Mouse (Mus musculus): ENCODE measurements around the gene Dbndd1. TPM values are rescaled to one million over a fixed set of nuclear protein-coding genes. Genes with fewer than 3 reads are reported as not detected.

Gene Dbndd1
- polyA plus RNA-seq, 1 experiment: not detected

GRCm38 (mm10) chr8:123467476-123467875 lies 47.8 kb downstream of the Dbndd1 start:
- Histone ChIP-seq H3K27me3 (replicated peaks) (no peaks in the 10 kb centered on the region), H3K9me3 (peaks cover 6% of the 10 kb centered on the region; the same call in 1 of the 2 replicates), H3K36me3 (replicated peaks; ENCODE audit: low read length) (peaks cover 34% of the 10 kb centered on the region), H3K4me3 (replicated peaks) (no peak overlapping the region), H3K4me1 (peaks cover 46% of the 10 kb centered on the region)
- TF ChIP-seq GATA1 (IDR thresholded peaks at IDR 0.05; ENCODE audit: borderline replicate concordance, low read length) (no peak), FLI1 (IDR thresholded peaks at IDR 0.05; ENCODE audit: low read length) (no peak)

GRCm38 (mm10) chr8:123463651-123464050 lies 51.6 kb downstream of the Dbndd1 start:
- peaks cover 42% of the 10 kb centered on the region for H3K4me1 ChIP-seq
- H3K9me3 ChIP-seq: peaks cover 6% of the 10 kb centered on the region; the same call in 1 of the 2 replicates
- H3K36me3 ChIP-seq (replicated peaks; ENCODE audit: low read length): peaks cover 71% of the 10 kb centered on the region
- H3K4me3 ChIP-seq (replicated peaks): no peak overlapping the region
- TF ChIP-seq FLI1 (IDR thresholded peaks at IDR 0.05; ENCODE audit: low read length): no peak
- TF ChIP-seq GATA1 (IDR thresholded peaks at IDR 0.05; ENCODE audit: borderline replicate concordance, low read length): no peak
- no peaks in the 10 kb centered on the region for H3K27me3 ChIP-seq (replicated peaks)

Other genes with a start within 250 kb of the Dbndd1 start
- gene Fanca, start 196.9 kb downstream of the Dbndd1 start, polyA plus RNA-seq (2012; ENCODE audit: insufficient read depth, low replicate concordance): 16.5 and 24.3 TPM in 2 replicates
- 0.47 TPM in 1 of 2 replicates, not detected in the other for gene Spire2, start 182.8 kb downstream of the Dbndd1 start, polyA plus RNA-seq (2012; ENCODE audit: insufficient read depth, low replicate concordance)
- gene Tcf25, start 141.7 kb downstream of the Dbndd1 start, polyA plus RNA-seq (2012; ENCODE audit: insufficient read depth, low replicate concordance): 41.1 and 108 TPM in 2 replicates
- 1.1 TPM in 1 of 2 replicates, not detected in the other for gene Mc1r, start 108.4 kb downstream of the Dbndd1 start, polyA plus RNA-seq (2012; ENCODE audit: insufficient read depth, low replicate concordance)
- gene Tubb3, start 104.0 kb downstream of the Dbndd1 start, polyA plus RNA-seq (2012; ENCODE audit: insufficient read depth, low replicate concordance): 123 and 178 TPM in 2 replicates
- gene Def8, start 91.9 kb downstream of the Dbndd1 start, polyA plus RNA-seq (2012; ENCODE audit: insufficient read depth, low replicate concordance): 20.7 and 47.5 TPM in 2 replicates
- 8.8 and 20.1 TPM in 2 replicates for gene Afg3l1, start 37.6 kb downstream of the Dbndd1 start, polyA plus RNA-seq (2012; ENCODE audit: insufficient read depth, low replicate concordance)
- 3.7 and 21.3 TPM in 2 replicates for gene Gas8, start 3.4 kb upstream of the Dbndd1 start, polyA plus RNA-seq (2012; ENCODE audit: insufficient read depth, low replicate concordance)
- 0.11 TPM in 1 of 2 replicates, not detected in the other for gene Rhou, start 138.5 kb upstream of the Dbndd1 start, polyA plus RNA-seq (2012; ENCODE audit: insufficient read depth, low replicate concordance)